In genomic region chr9:43993221-43993976, GRCm38 (mm10) we compare ENCODE assay signal across 11 mouse cellular contexts. TPM values are rescaled to one million over a fixed set of nuclear protein-coding genes. Genes with fewer than 3 reads are reported as not detected.
DNase-seq lines count a peak whose midpoint lies in the region; ATAC-seq lines count a peak whose summit lies in the region.
"Had no signal": no experiment of that assay in that cellular context is flagged by ENCODE, and none has a peak within 500 bp of the region (broad histone marks: within the 10 kb centered on the region; RNA-seq: fewer than 3 reads in every experiment).

No protein-coding gene starts in this region.

- H3K4me3 ChIP-seq in heart, embryonic 11.5 days (ENCODE audit: low read depth, low read length): no peak overlapping the region
- H3K4me3 ChIP-seq in midbrain, embryonic 10.5 days: no peak overlapping the region
- no peak overlapping the region for H3K4me3 ChIP-seq in midbrain, embryonic 15.5 days
- no peak overlapping the region for H3K4me3 ChIP-seq in heart, embryonic 13.5 days
- H3K4me3 ChIP-seq in neural tube, embryonic 11.5 days (ENCODE audit: low read depth, low read length): no peak overlapping the region

- no peaks in the 10 kb centered on the region for H3K36me3 ChIP-seq in heart, embryonic 11.5 days (ENCODE audit: control insufficient read depth, insufficient read depth, low read length)
- no peaks in the 10 kb centered on the region for H3K36me3 ChIP-seq in midbrain, embryonic 10.5 days
- no peaks in the 10 kb centered on the region for H3K36me3 ChIP-seq in midbrain, embryonic 15.5 days (replicated peaks)
- H3K36me3 ChIP-seq in heart, embryonic 13.5 days: no peaks in the 10 kb centered on the region
- no peaks in the 10 kb centered on the region for H3K36me3 ChIP-seq in neural tube, embryonic 11.5 days (ENCODE audit: control insufficient read depth, insufficient read depth, low read length)

- H3K27me3 ChIP-seq in heart, embryonic 11.5 days (ENCODE audit: control insufficient read depth, insufficient read depth, low read length): no peaks in the 10 kb centered on the region
- H3K27me3 ChIP-seq in midbrain, embryonic 10.5 days (ENCODE audit: low read depth, poor library complexity, severe bottlenecking): no peaks in the 10 kb centered on the region
- no peaks in the 10 kb centered on the region for H3K27me3 ChIP-seq in midbrain, embryonic 15.5 days (replicated peaks)
- H3K27me3 ChIP-seq in heart, embryonic 13.5 days (replicated peaks): no peaks in the 10 kb centered on the region
- H3K27me3 ChIP-seq in neural tube, embryonic 11.5 days (ENCODE audit: control insufficient read depth, insufficient read depth, low read length): no peaks in the 10 kb centered on the region

- H3K9me3 ChIP-seq in heart, embryonic 11.5 days (replicated peaks; ENCODE audit: control insufficient read depth, low read length): no peaks in the 10 kb centered on the region
- no peaks in the 10 kb centered on the region for H3K9me3 ChIP-seq in midbrain, embryonic 10.5 days (replicated peaks)
- no peaks in the 10 kb centered on the region for H3K9me3 ChIP-seq in midbrain, embryonic 15.5 days
- H3K9me3 ChIP-seq in heart, embryonic 13.5 days: no peaks in the 10 kb centered on the region
- no peaks in the 10 kb centered on the region for H3K9me3 ChIP-seq in neural tube, embryonic 11.5 days (ENCODE audit: control insufficient read depth, low read length)

- no peak for DNase-seq in heart, adult 9 months (ENCODE audit: low spot score in 2 of 2)
- no peak for DNase-seq in midbrain, embryonic 10.5 days (ENCODE audit: low spot score)
- DNase-seq in neural tube, embryonic 11.5 days (ENCODE audit: low spot score): peak; percentile 21
- DNase-seq in layer of hippocampus, adult 18-20 months (ENCODE audit: low spot score in 2 of 2): no peak
- DNase-seq in layer of hippocampus, postnatal 14 days (ENCODE audit: low spot score in 2 of 2): no peak
- DNase-seq: left cerebral cortex, postnatal 4 days; midbrain, embryonic 14.5 days had no signal

- peak overlapping the region; percentile 6; the same call in 1 of the 2 replicates for H3K9ac ChIP-seq in heart, embryonic 11.5 days (ENCODE audit: low read depth, low read length)
- no peak overlapping the region for H3K9ac ChIP-seq in midbrain, embryonic 15.5 days
- H3K9ac ChIP-seq in heart, embryonic 13.5 days: peak overlapping the region; percentile 21; the same call in 1 of the 2 replicates
- no peak overlapping the region for H3K9ac ChIP-seq in neural tube, embryonic 11.5 days (ENCODE audit: low read length)

- no peak for ATAC-seq in heart, embryonic 11.5 days (replicated peaks; ENCODE audit: insufficient number of reproducible peaks, low FRiP score, low TSS enrichment)
- ATAC-seq in midbrain, embryonic 15.5 days (replicated peaks): no peak
- no peak for ATAC-seq in heart, embryonic 13.5 days (ENCODE audit: extremely low read depth, insufficient number of reproducible peaks, low FRiP score, low TSS enrichment)
- no peak for ATAC-seq in neural tube, embryonic 11.5 days (ENCODE audit: insufficient read depth, low FRiP score, low TSS enrichment)
- ATAC-seq: forebrain, embryonic 14.5 days had no signal

- peak overlapping the region; percentile 11; the same call in 1 of the 2 replicates for H3K4me2 ChIP-seq in heart, embryonic 11.5 days
- no peak overlapping the region for H3K4me2 ChIP-seq in midbrain, embryonic 15.5 days
- no peak overlapping the region for H3K4me2 ChIP-seq in heart, embryonic 13.5 days
- no peak overlapping the region for H3K4me2 ChIP-seq in neural tube, embryonic 11.5 days (ENCODE audit: low read depth)

- 17% methylated on average over 9 of the region's 9 CpGs for whole genome bisulfite sequencing in heart, embryonic 11.5 days (ENCODE audit: insufficient replicate concordance)
- 39% methylated on average over 9 of the region's 9 CpGs for WGBS in midbrain, embryonic 10.5 days
- 22% methylated on average over 9 of the region's 9 CpGs for WGBS in midbrain, embryonic 15.5 days
- 25% methylated on average over 9 of the region's 9 CpGs for WGBS in heart, embryonic 13.5 days
- 7% methylated on average over 9 of the region's 9 CpGs for WGBS in neural tube, embryonic 11.5 days

- H3K27ac ChIP-seq in heart, embryonic 11.5 days (ENCODE audit: low read depth, low read length): peak overlapping the region; percentile 54; the same call in 1 of the 2 replicates
- peak overlapping the region; percentile 47 for H3K27ac ChIP-seq in midbrain, embryonic 10.5 days (replicated peaks)
- no peak overlapping the region for H3K27ac ChIP-seq in midbrain, embryonic 15.5 days
- peak overlapping the region; percentile 62 for H3K27ac ChIP-seq in heart, embryonic 13.5 days (replicated peaks)
- H3K27ac ChIP-seq in neural tube, embryonic 11.5 days (ENCODE audit: low read depth, low read length): 0 out of 2 replicates have a peak overlapping the region, but pooled peaks have one; percentile 56

- peaks cover 16% of the 10 kb centered on the region for H3K4me1 ChIP-seq in heart, embryonic 11.5 days (ENCODE audit: control insufficient read depth, insufficient read depth, low read length)
- H3K4me1 ChIP-seq in midbrain, embryonic 10.5 days: peaks cover 37% of the 10 kb centered on the region
- no peaks in the 10 kb centered on the region for H3K4me1 ChIP-seq in midbrain, embryonic 15.5 days
- H3K4me1 ChIP-seq in heart, embryonic 13.5 days: peaks cover 35% of the 10 kb centered on the region
- H3K4me1 ChIP-seq in neural tube, embryonic 11.5 days (ENCODE audit: control insufficient read depth, insufficient read depth, low read length): peaks cover 13% of the 10 kb centered on the region

RNA-seq across cellular contexts. Expression of gene Thy1, which starts 49.8 kb away (rescaled TPM):
- 0.86 and 0.90 TPM in 2 replicates for polyA plus RNA-seq in heart, embryonic 11.5 days (2014; fragmentation: Nextera tagmentation; extraction: Ambion mirVana)
- not detected in 2 replicates for polyA plus RNA-seq in midbrain, embryonic 10.5 days (2016; fragmentation: Nextera tagmentation; extraction: Ambion mirVana)
- polyA plus RNA-seq in midbrain, embryonic 15.5 days (2015; fragmentation: Nextera tagmentation; extraction: Ambion mirVana): 1.0 and 1.6 TPM in 2 replicates
- 0.47 and 0.98 TPM in 2 replicates for polyA plus RNA-seq in heart, embryonic 13.5 days (2015; fragmentation: Nextera tagmentation; extraction: Ambion mirVana)
- polyA plus RNA-seq in neural tube, embryonic 11.5 days (2014; fragmentation: Nextera tagmentation; extraction: Ambion mirVana): not detected in 2 replicates
- 100 to 1,000 TPM; 880 to 892 TPM for total RNA-seq in layer of hippocampus, adult 18-20 months (2021)
- 100 to 1,000 TPM; 779 TPM for total RNA-seq in layer of hippocampus, postnatal 14 days (2021)

Comparison
In these comparisons a context has a peak if more than half of its experiments do, and no peak if none do; other contexts are left out.
1. H3K9ac ChIP-seq: peak in heart, embryonic 11.5 days (single experiment) and heart, embryonic 13.5 days (single experiment); none in midbrain, embryonic 15.5 days (single experiment) and neural tube, embryonic 11.5 days (single experiment).